Mouse (Mus musculus) heart, adult 11 months (tissue): Measurements from ENCODE around the gene Atg7.

ENCODE experiments used
- DNase-seq: peaks from one replicate; pipeline ENCODE4 v3.0.0; 2022

Gene Atg7

DNA sequence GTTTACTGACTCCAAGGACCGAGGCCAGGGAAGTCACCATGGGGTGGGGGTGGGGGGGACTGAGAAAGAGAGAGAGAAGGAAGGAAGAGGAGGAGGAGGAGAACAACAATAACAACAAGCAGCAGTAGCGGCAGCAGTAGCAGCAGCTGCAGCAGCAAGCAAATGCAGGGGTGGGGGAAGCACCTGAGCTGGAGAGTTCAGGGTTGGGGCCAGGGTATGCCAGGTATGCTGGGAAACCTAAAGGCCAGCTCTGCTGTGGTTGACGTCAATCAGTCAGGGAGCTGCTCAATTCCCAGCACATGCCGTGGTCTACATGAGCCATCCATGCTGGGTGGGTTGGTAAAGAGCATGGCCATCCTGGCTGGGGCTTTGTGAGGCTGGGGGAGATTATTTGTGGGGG, 145.8 kb downstream of the Atg7 start:
- no peak for DNase-seq

DNA sequence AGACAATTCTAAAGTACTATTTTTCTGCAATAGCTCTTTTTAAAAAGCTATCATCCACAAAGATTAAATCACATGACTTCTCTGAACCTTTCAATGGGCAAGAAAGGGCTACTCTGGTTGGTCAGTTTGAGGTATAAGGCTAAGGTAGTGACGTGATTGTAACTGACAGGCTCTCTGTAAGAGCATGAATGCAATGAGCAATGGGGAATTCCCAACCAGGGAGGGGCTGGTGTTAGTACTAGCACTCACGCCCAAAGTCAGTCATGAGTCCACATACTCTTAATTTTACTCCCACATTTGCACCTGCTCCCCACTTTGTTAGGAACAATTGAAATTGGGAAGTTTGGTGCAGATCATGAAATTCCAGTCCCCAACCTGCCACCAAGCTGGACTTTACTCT, 147.2 kb downstream of the Atg7 start:
- no peak for DNase-seq

GRCm38 (mm10) chr6:114790902-114791301, 148.0 kb downstream of the Atg7 start:
- no peak for DNase-seq

DNA sequence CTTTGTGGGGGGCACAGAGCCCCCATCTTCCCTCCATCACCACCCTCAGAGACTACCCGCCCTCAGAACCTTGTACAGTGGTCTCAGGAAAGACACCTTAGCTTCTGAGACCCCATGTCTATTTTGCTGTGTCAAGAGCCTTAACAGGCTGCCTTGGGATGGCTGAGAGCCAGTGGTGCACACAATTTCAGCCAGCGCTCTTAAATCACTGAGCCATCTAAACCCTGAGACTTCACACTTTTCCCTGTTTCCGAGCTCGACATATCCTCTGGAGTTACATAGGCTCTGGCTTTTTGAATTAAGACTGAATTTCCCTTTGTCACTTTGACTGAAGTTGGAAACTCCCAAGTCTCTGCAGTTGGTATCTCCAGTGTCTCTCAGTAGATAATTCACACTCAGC, 148.9 kb downstream of the Atg7 start:
- DNase-seq, result no peak

DNA sequence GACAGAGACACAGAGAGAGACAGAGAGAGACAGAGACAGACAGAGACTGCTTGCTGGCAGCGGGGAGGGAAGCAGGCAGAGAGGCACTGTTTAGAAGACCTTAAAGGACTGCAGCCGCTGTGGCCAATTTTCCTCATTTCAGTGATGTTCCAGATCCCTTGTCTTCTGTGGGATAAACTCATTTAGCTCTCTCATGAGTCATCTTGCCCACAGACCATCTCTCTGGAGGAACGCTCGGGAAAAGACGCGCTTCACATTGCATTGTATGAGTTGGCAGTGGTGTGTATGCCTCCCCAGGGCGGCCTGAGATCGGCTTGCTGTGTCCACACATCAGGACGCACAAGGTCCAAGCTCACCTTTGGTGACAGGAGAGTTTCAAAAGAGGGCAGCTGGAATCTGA, 151.8 kb downstream of the Atg7 start:
- no peak for DNase-seq

GRCm38 (mm10) chr6:114795706-114796325, 152.9 kb downstream of the Atg7 start:
- no peak for DNase-seq

DNA sequence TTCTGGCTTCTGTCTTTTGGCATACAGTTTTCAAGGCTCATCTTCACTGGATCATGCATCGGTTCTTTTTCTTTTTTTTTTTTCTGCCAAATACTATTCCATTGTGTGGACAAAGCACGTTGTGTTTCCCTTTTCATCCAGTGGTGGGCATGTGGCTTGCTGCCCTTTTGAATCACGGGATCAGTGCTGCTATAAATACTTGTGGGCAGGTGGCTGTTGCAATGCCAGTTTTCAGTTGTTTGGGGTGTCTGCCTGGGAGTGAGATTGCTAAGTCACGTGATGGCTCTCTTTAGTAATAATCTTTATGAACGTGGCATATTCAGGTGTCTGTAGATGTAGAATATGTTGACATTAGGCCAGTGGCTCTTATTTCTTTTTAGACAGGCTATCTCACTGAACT, 155.0 kb downstream of the Atg7 start:
- no peak for DNase-seq

GRCm38 (mm10) chr6:114798715-114799114, 155.8 kb downstream of the Atg7 start:
- no peak for DNase-seq

DNA sequence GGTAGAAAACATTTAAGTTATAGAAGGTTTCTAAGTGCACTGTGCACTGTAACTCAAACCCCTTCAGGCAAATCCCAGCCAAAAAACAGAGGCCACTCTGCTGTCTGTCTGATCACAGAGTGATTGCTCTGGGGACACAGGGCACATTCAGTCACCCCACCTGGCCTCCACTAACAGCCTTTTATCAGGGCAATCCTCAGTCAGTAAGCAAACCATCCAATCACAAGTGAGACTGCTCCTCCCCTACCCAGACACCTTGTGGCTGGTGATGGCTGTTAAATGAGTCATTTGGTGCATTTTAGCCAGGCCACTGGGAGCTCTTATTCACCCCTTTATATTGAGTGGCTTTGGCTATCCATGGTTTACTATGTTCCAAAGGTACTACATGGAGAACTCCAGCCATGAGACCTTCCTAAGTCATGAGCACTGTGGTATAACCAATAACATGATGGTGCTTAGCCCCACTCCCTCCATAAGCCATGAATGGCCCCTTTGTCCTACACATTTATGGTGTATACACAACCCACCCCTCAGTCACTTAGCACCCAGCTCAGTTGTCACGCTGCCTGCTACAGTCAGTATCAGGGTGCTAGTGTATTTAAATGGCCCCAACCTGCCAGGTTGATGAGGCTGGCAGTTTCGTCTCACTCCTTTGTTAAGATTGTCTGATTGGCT, 157.5 kb downstream of the Atg7 start:
- DNase-seq, result no peak

DNA sequence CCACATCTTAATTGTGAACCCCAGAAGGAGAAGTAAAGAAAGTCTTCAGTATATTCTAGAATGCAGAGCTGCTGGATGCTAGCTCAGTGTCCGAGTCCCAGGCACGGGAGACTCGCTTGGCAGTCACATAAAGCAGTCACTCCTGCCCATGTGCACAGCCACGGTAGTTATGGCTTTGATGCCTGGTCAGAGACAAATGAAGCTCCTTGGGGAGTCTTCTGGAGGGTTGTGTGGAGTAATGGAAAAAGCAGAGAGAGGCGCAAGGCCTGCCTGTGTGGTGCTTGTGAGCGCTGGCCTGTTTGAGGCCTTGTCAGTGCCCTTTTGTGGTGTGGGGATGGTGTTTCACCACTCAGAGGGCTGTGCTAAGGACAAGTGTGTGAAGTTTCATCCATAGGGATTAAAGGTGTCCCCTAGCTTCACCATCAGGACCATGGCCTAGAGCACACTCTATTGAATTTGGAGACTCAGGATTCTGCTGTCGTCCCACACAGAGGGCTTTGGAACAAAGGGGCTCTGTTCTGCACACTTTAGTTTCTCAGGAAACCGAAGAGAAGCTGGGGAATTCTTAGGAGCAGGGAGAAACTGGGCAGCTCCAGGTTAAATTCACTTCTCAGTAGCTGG, 161.1 kb downstream of the Atg7 start:
- no peak for DNase-seq

DNA sequence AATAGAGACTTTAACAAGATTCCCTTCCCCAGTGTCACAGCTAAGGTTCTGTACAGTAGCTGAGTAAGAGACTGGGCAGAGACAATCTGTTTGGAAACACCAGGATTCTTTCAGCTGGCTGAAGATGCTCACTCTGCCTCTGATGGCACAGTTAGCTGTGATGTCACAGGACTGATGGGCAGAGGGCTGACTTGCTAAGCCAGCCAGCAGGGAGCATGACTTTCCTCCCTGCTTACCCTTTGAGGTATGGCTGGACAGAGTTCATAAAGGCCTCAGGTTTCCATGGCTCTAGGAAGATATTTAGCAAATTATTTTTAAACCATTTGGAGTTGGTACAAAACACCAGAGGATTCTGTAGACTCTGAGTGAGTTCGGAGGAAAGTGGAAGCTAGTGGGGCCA, 162.0 kb downstream of the Atg7 start:
- no peak for DNase-seq

DNA sequence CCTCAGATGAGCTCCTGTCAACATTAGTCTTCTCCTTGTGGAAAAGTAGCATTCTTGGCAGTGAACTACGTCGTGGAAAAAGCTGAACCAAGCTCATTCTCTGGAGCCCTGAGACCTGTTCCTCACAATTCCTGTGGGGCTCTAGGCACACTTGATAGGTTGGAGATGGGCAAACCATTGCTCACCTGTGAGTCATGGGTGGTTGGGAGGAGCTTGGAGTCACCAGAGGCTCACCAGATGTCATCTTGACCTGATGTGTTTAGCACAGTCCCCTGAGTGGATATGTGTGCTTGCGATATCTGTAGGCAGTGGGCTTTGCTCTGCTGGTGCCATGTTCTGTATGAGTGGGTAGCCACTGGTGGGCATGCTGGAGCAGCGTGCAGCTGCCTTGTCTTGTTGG, 163.0 kb downstream of the Atg7 start:
- no peak for DNase-seq

DNA sequence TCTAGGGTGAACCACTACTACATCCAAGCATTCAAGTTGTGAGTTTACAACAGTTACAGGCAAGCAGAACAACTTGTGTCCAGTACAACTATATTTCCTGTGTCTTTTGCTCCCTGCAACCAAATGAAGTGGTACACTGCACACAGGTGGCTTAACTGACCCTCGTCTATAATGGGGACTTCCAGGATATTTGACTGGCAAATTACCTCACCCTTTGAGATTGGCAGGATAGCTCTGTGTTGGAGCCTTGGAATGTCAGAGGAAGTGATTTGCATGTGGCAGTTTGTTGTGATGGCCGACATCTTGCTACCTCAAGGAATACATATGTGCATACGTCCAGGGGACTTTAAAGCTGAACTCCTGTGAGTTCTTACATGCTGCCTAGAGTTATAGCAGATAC, 164.6 kb downstream of the Atg7 start:
- no peak for DNase-seq

DNA sequence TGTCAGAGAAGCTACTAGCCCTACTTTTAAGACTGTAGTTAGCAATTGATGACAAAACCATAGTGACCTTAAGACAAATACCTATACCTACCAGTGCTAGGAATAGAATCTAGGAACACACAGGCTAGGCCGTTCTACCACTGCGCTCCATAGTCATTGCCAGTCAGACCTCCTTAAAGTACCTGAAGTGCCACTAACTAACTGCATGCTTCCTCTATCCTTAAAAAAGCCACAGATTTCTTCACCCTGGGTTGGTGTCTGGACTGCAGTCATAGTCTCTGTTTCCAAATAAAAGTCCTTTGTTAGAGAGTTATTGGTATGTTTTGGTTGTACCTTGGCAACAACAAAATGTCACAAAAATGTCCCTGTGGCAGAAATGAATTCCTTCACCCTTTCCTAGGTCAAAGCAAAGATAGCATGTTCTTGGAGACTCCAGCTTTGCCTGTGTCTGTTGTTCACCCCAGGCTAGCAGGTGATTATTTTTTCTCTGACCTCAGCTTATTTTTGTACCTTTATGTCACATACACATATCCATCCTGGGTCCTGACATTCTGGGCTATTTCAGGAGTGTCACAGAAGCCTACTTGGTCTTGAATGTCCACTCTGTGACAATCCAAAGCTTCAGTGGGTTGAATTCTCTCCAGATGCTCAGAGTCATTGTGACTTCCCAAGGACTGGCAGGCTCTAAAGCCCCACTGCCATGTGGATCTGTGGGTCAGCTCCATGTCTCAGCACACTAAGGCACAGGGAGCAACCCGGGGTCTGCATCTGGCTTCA, 165.9 kb downstream of the Atg7 start:
- peak; percentile 91 for DNase-seq

GRCm38 (mm10) chr6:114809431-114809811, 166.5 kb downstream of the Atg7 start:
- no peak for DNase-seq

- DNase-seq, result peak; percentile 94
These were observed 169.4 kb downstream of the Atg7 start for GRCm38 (mm10) chr6:114812322-114812721.

- no peak for DNase-seq
These were observed 169.9 kb downstream of the Atg7 start for GRCm38 (mm10) chr6:114812779-114813178.

GRCm38 (mm10) chr6:114814199-114814881, 171.4 kb downstream of the Atg7 start:
- no peak for DNase-seq

- no peak for DNase-seq
These were observed 172.2 kb downstream of the Atg7 start for GRCm38 (mm10) chr6:114814882-114815650.

- peak; percentile 95 for DNase-seq
These were observed 175.1 kb downstream of the Atg7 start for GRCm38 (mm10) chr6:114817948-114818347.

- peak; percentile 98 for DNase-seq
These were observed 175.6 kb downstream of the Atg7 start for GRCm38 (mm10) chr6:114818471-114818870.

- peak; percentile 97 for DNase-seq
These were observed 177.1 kb downstream of the Atg7 start for GRCm38 (mm10) chr6:114819971-114820481.
